Mouse (Mus musculus) forebrain, embryonic 13.5 days (tissue): ENCODE results near the gene Ripor1. TPM values are rescaled to one million over a fixed set of nuclear protein-coding genes. Genes with fewer than 3 reads are reported as not detected.

Source experiments
- microRNA counts: library from miRNA; unstranded; fragments of <30 nt; microRNA quantifications from one replicate; lab custom pipeline; 2016
- microRNA-seq: library from miRNA; unstranded; fragments of <30 nt; microRNA quantifications from one replicate; pipeline ENCODE4, GENCODE M21; 2016
- polyA plus RNA-seq: library from polyadenylated mRNA; unstranded; fragments of >200 nt; fragmentation: Nextera tagmentation; extraction: Ambion mirVana; gene quantifications from 2 replicates; pipeline ENCODE4 v1.2.1, GENCODE M21; 2015

The Ripor1 gene
- polyA plus RNA-seq, 1 experiment from 2014 or later = 17.6 TPM

MicroRNA genes within 50 kb of the gene (microRNA counts, 519-probe panel; counts per million panel counts)
- microRNA mmu-miR-1966 (lab: Ali Mortazavi, UCI) = 2,950 counts per million, percentile 65 among the panel's probes with 10 or more counts

Small RNAs within 50 kb of the gene (microRNA-seq; reads per million reads assigned to microRNA genes)
- not detected for gene Mir1966

Other genes starting within 250 kb of the Ripor1 start
- gene Plekhg4, start 232.0 kb upstream of the Ripor1 start, polyA plus RNA-seq = 0.85 and 1.1 TPM in 2 replicates
- gene Kctd19, start 191.8 kb upstream of the Ripor1 start, polyA plus RNA-seq = not detected in 2 replicates
- gene Lrrc36, start 191.7 kb upstream of the Ripor1 start, polyA plus RNA-seq = 0.44 and 0.98 TPM in 2 replicates
- gene Tppp3, start 133.7 kb upstream of the Ripor1 start, polyA plus RNA-seq = 34.6 and 40.4 TPM in 2 replicates
- 20.6 and 24.8 TPM in 2 replicates for gene Zdhhc1, start 108.4 kb upstream of the Ripor1 start, polyA plus RNA-seq
- gene Hsd11b2, start 86.5 kb upstream of the Ripor1 start, polyA plus RNA-seq = 3.9 and 6.1 TPM in 2 replicates
- gene Atp6v0d1, start 39.2 kb upstream of the Ripor1 start, polyA plus RNA-seq = 136 and 152 TPM in 2 replicates
- gene Ctcf, start 31.3 kb downstream of the Ripor1 start, polyA plus RNA-seq = 165 and 173 TPM in 2 replicates
- 0.62 and 0.88 TPM in 2 replicates for gene Agrp, start 32.1 kb downstream of the Ripor1 start, polyA plus RNA-seq
- gene Carmil2, start 81.0 kb downstream of the Ripor1 start, polyA plus RNA-seq = 5.9 and 6.4 TPM in 2 replicates
- gene Acd, start 95.8 kb downstream of the Ripor1 start, polyA plus RNA-seq = 98.3 and 99.2 TPM in 2 replicates
- gene Pard6a, start 95.9 kb downstream of the Ripor1 start, polyA plus RNA-seq = 42.1 and 43.6 TPM in 2 replicates
- 0.19 TPM in 1 of 2 replicates, not detected in the other for gene 4933405L10Rik, start 102.4 kb downstream of the Ripor1 start, polyA plus RNA-seq
- 27.4 and 29.5 TPM in 2 replicates for gene Enkd1, start 103.0 kb downstream of the Ripor1 start, polyA plus RNA-seq
- 64.7 and 65.7 TPM in 2 replicates for gene Gfod2, start 153.4 kb downstream of the Ripor1 start, polyA plus RNA-seq
- 14.2 and 14.7 TPM in 2 replicates for gene Ranbp10, start 222.1 kb downstream of the Ripor1 start, polyA plus RNA-seq
- 0.43 and 1.00 TPM in 2 replicates for gene Tsnaxip1, start 222.5 kb downstream of the Ripor1 start, polyA plus RNA-seq
- 68.8 and 71.4 TPM in 2 replicates for gene Cenpt, start 248.0 kb downstream of the Ripor1 start, polyA plus RNA-seq
- gene Thap11, start 249.9 kb downstream of the Ripor1 start, polyA plus RNA-seq = 65.9 and 68.3 TPM in 2 replicates